Mouse (Mus musculus) lung, postnatal 25 days (tissue): ENCODE measurements at regions not wholly inside any gene's neighbourhood (a gene's known extent, or its start where the extent isn't known, plus 50 kb on each side); places are given as distances from the start of the nearest gene placed in this dataset.

Experiments used
- DNase-seq: peaks from one replicate; pipeline ENCODE4 v3.0.0; 2022; ENCODE audit warnings: low spot score

- no peak for DNase-seq
Observed at GRCm38 (mm10) chr15:25468478-25468877, 54.9 kb upstream of the Basp1 start.

- DNase-seq, result no peak
Observed at GRCm38 (mm10) chr15:25469185-25469845, 55.8 kb upstream of the Basp1 start.

GRCm38 (mm10) chr15:25471331-25471730 lies 57.8 kb upstream of the Basp1 start:
- DNase-seq, result no peak

- DNase-seq, result no peak
Observed at GRCm38 (mm10) chr15:25473201-25473710, 59.7 kb upstream of the Basp1 start.

- DNase-seq, result no peak
Observed at GRCm38 (mm10) chr15:25474096-25474495, 60.5 kb upstream of the Basp1 start.

GRCm38 (mm10) chr15:25482586-25482985 lies 69.0 kb upstream of the Basp1 start:
- DNase-seq, result peak; percentile 35

GRCm38 (mm10) chr15:25485372-25485771 lies 71.8 kb upstream of the Basp1 start:
- DNase-seq, result peak; percentile 46

GRCm38 (mm10) chr15:25486158-25486557 lies 72.6 kb upstream of the Basp1 start:
- DNase-seq, result peak; percentile 20

- DNase-seq, result peak; percentile 16
Observed at GRCm38 (mm10) chr15:25489804-25490203, 76.2 kb upstream of the Basp1 start.

- DNase-seq, result no peak
Observed at GRCm38 (mm10) chr15:25492161-25492746, 78.7 kb upstream of the Basp1 start.

GRCm38 (mm10) chr15:25494687-25495299 lies 81.2 kb upstream of the Basp1 start:
- DNase-seq, result no peak

- DNase-seq, result no peak
Observed at GRCm38 (mm10) chr15:25495926-25496644, 82.5 kb upstream of the Basp1 start.

GRCm38 (mm10) chr15:25497743-25498142 lies 84.2 kb upstream of the Basp1 start:
- DNase-seq, result no peak

GRCm38 (mm10) chr15:25498422-25498821 lies 84.9 kb upstream of the Basp1 start:
- DNase-seq, result no peak

GRCm38 (mm10) chr15:25502513-25502912 lies 88.9 kb upstream of the Basp1 start:
- no peak for DNase-seq

GRCm38 (mm10) chr15:25503104-25503503 lies 89.5 kb upstream of the Basp1 start:
- no peak for DNase-seq

GRCm38 (mm10) chr15:25509139-25509538 lies 95.6 kb upstream of the Basp1 start:
- no peak for DNase-seq

- no peak for DNase-seq
Observed at GRCm38 (mm10) chr15:25509584-25509983, 96.0 kb upstream of the Basp1 start.

GRCm38 (mm10) chr15:25510060-25510492 lies 96.5 kb upstream of the Basp1 start:
- DNase-seq, result no peak

- DNase-seq, result no peak
Observed at GRCm38 (mm10) chr15:25518025-25518928, 104.0 kb upstream of the Myo10 start.

- DNase-seq, result no peak
Observed at GRCm38 (mm10) chr15:25524189-25524588, 98.1 kb upstream of the Myo10 start.
